In genomic region chr13:107910125-107910524, GRCm38 (mm10) we compare ENCODE assay signal across 13 mouse cellular contexts.
"Had no signal": no experiment of that assay in that cellular context is flagged by ENCODE, and none has a peak within 500 bp of the region (broad histone marks: within the 10 kb centered on the region; RNA-seq: fewer than 3 reads in every experiment).

No protein-coding gene starts in this region.

- H3K9me3 ChIP-seq: midbrain, embryonic 10.5 days had no signal

- H3K36me3 ChIP-seq: midbrain, embryonic 10.5 days had no signal

- H3K4me3 ChIP-seq: layer of hippocampus, adult 2 months had no signal

- ATAC-seq: intestine, postnatal 0 days had no signal

- H3K9ac ChIP-seq: liver, embryonic 14.5 days had no signal

- H3K27ac ChIP-seq: layer of hippocampus, adult 2 months; liver, embryonic 14.5 days; stomach, postnatal 0 days had no signal

- DNase-seq: kidney, adult 8-10 months; kidney, postnatal 10 days; kidney, postnatal 4 days; lung, adult 18-20 months; lung, postnatal 36 days; right cerebral cortex, adult 18-20 months; right cerebral cortex, postnatal 25 days; thymus, postnatal 14 days had no signal
